Mouse (Mus musculus) small intestine, adult 2 months (tissue): ENCODE measurements around the gene Mrpl44. TPM values are rescaled to one million over a fixed set of nuclear protein-coding genes. Genes with fewer than 3 reads are reported as not detected.
A peak's percentile ranks its signal among the peaks of the same experiment; 100 is the strongest.

ENCODE experiments used
- H3K27ac ChIP-seq: fragments of 200-500 bp; 2 replicates; pipeline ENCODE4 v1.5.1; 2012; ENCODE audit warnings: low read depth, low read length, control low read depth, inconsistent platforms; ENCODE audit not compliant: insufficient read depth
- H3K27me3 ChIP-seq: fragments of 200-500 bp; 2 replicates; pipeline ENCODE4 v1.6.1; 2012; ENCODE audit warnings: mild to moderate bottlenecking, moderate library complexity, low read length, inconsistent platforms; ENCODE audit not compliant: control insufficient read depth, insufficient read depth
- H3K36me3 ChIP-seq: fragments of 200-500 bp; 2 replicates; pipeline ENCODE4 v1.6.1; 2012; ENCODE audit warnings: mild to moderate bottlenecking, low read length, control low read depth, inconsistent platforms; ENCODE audit not compliant: control insufficient read depth, insufficient read depth
- H3K4me1 ChIP-seq: fragments of 200-500 bp; 2 replicates; pipeline ENCODE4 v1.6.1; 2012; ENCODE audit warnings: low read length, inconsistent platforms, mixed read lengths; ENCODE audit not compliant: control insufficient read depth, insufficient read depth, insufficient read length
- H3K4me3 ChIP-seq: fragments of 200-500 bp; 2 replicates; pipeline ENCODE4 v1.5.1; 2012; ENCODE audit warnings: low read depth, mild to moderate bottlenecking, control low read depth, inconsistent platforms, low read length, moderate library complexity
- CTCF ChIP-seq: fragments of 200-500 bp; IDR thresholded peaks from 2 replicates; pipeline ENCODE4 v1.5.1; 2012; ENCODE audit warnings: low read depth, mild to moderate bottlenecking, control low read depth, inconsistent platforms, low read length, moderate library complexity, mixed read lengths; ENCODE audit not compliant: insufficient replicate concordance, insufficient read length; ENCODE audit errors: extremely low read depth
- POLR2A ChIP-seq: fragments of 200-500 bp; IDR thresholded peaks from 2 replicates; pipeline ENCODE4 v1.6.1; 2012; ENCODE audit warnings: low read depth, mild to moderate bottlenecking, control low read depth, inconsistent platforms, low read length, moderate library complexity
- whole genome bisulfite sequencing: fragments of 180-500 bp; shearing (Covaris S2); methylation state at CpG from one replicate; pipeline ENCODE4 v1.1.7; 2018; 5-methylcytosine and 5-hydroxymethylcytosine counted together
- polyA plus RNA-seq: library from polyadenylated mRNA; depleted of rRNA; stranded (reverse); fragments of >200 nt; gene quantifications from 2 replicates; pipeline ENCODE4 v1.2.3, GENCODE M21; 2012

The Mrpl44 gene
- polyA plus RNA-seq, 1 experiment, result 4.9 TPM

- H3K36me3 ChIP-seq, result no peaks in the 10 kb centered on the region
- 44% methylated on average over 5 of the region's 5 CpGs for WGBS
- H3K4me1 ChIP-seq, result peaks cover 21% of the 10 kb centered on the region
- H3K4me3 ChIP-seq, result no peak overlapping the region
- no peak for TF ChIP-seq CTCF
- TF ChIP-seq POLR2A, result no peak
- H3K27ac ChIP-seq, result peak overlapping the region; percentile 31
- no peaks in the 10 kb centered on the region for H3K27me3 ChIP-seq
These were observed 24.6 kb upstream of the Mrpl44 start for GRCm38 (mm10) chr1:79751186-79751585.

- Histone ChIP-seq H3K27me3 (no peaks in the 10 kb centered on the region), H3K27ac (peak overlapping the region; percentile 65), H3K36me3 (no peaks in the 10 kb centered on the region), H3K4me3 (no peak overlapping the region), H3K4me1 (peaks cover 24% of the 10 kb centered on the region)
- 59% methylated on average over 7 of the region's 7 CpGs for WGBS
- no peak for TF ChIP-seq POLR2A
These were observed 23.7 kb upstream of the Mrpl44 start for GRCm38 (mm10) chr1:79752015-79752695.

GRCm38 (mm10) chr1:79752714-79753340 is 23.0 kb upstream of the Mrpl44 start:
- peaks cover 24% of the 10 kb centered on the region for H3K4me1 ChIP-seq
- H3K36me3 ChIP-seq, result no peaks in the 10 kb centered on the region
- H3K27me3 ChIP-seq, result no peaks in the 10 kb centered on the region
- WGBS, result 67% methylated on average over 4 of the region's 4 CpGs
- TF ChIP-seq POLR2A, result no peak
- TF ChIP-seq CTCF, result no peak
- H3K27ac ChIP-seq, result peak overlapping the region; percentile 65
- no peak overlapping the region for H3K4me3 ChIP-seq

GRCm38 (mm10) chr1:79753456-79753855 is 22.4 kb upstream of the Mrpl44 start:
- no peaks in the 10 kb centered on the region for H3K27me3 ChIP-seq
- H3K36me3 ChIP-seq, result no peaks in the 10 kb centered on the region
- TF ChIP-seq POLR2A (no peak), CTCF (no peak)
- H3K4me1 ChIP-seq, result peaks cover 24% of the 10 kb centered on the region
- no peak overlapping the region for H3K27ac ChIP-seq
- WGBS, result 89% methylated on average over 3 of the region's 3 CpGs
- H3K4me3 ChIP-seq, result no peak overlapping the region

- Histone ChIP-seq H3K36me3 (no peaks in the 10 kb centered on the region), H3K4me1 (peaks cover 31% of the 10 kb centered on the region), H3K27me3 (no peaks in the 10 kb centered on the region), H3K4me3 (no peak overlapping the region), H3K27ac (no peak overlapping the region)
- TF ChIP-seq POLR2A (no peak), CTCF (no peak)
- 85% methylated on average over 3 of the region's 3 CpGs for WGBS
These were observed 20.9 kb upstream of the Mrpl44 start for GRCm38 (mm10) chr1:79754936-79755335.

GRCm38 (mm10) chr1:79755376-79755775 is 20.4 kb upstream of the Mrpl44 start:
- no peaks in the 10 kb centered on the region for H3K36me3 ChIP-seq
- 39% methylated on average over 2 of the region's 2 CpGs for WGBS
- peaks cover 31% of the 10 kb centered on the region for H3K4me1 ChIP-seq
- TF ChIP-seq CTCF, result no peak
- no peak for TF ChIP-seq POLR2A
- no peaks in the 10 kb centered on the region for H3K27me3 ChIP-seq
- no peak overlapping the region for H3K27ac ChIP-seq
- H3K4me3 ChIP-seq, result no peak overlapping the region

- Histone ChIP-seq H3K4me3 (no peak overlapping the region), H3K4me1 (peaks cover 30% of the 10 kb centered on the region), H3K36me3 (no peaks in the 10 kb centered on the region), H3K27me3 (no peaks in the 10 kb centered on the region), H3K27ac (no peak overlapping the region)
- WGBS, result 87% methylated on average over 5 of the region's 5 CpGs
- TF ChIP-seq CTCF (no peak), POLR2A (no peak)
These were observed 19.4 kb upstream of the Mrpl44 start for GRCm38 (mm10) chr1:79756417-79756816.

GRCm38 (mm10) chr1:79757161-79757560 is 18.7 kb upstream of the Mrpl44 start:
- H3K27me3 ChIP-seq, result no peaks in the 10 kb centered on the region
- H3K4me1 ChIP-seq, result peaks cover 25% of the 10 kb centered on the region
- no peak overlapping the region for H3K4me3 ChIP-seq
- TF ChIP-seq POLR2A, result no peak
- TF ChIP-seq CTCF, result no peak
- 74% methylated on average over 7 of the region's 7 CpGs for WGBS
- H3K36me3 ChIP-seq, result no peaks in the 10 kb centered on the region
- no peak overlapping the region for H3K27ac ChIP-seq
